ENCODE assay signal across 8 mouse cellular contexts in the genomic region with DNA sequence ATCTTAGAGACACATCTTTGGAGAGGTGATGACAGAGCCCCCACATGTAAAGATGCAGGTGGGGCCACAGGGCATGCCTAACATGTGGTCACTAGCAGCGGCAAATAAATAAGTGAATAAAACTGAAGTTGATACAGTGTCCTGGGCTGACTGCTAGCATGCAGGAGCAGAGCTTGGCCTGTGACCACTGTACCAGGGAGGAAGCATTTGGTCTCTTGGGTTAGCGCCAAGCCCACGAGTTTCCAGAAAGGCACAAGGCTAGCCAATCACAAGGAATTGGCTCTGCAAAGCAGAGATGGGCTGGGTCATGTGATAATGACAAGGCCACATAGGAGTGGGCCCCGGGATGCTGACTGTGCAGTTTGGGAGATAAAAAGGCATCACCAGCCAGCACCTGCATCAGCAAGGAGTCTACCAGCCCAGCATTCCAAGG. TPM values are rescaled to one million over a fixed set of nuclear protein-coding genes. Genes with fewer than 3 reads are reported as not detected.
DNase-seq lines count a peak whose midpoint lies in the region; ATAC-seq lines count a peak whose summit lies in the region.

No protein-coding gene starts in this region.

- ATAC-seq in limb, embryonic 12.5 days (ENCODE audit: insufficient number of reproducible peaks, insufficient read depth, low FRiP score, low TSS enrichment, low read depth), result no peak

- peaks cover 19% of the 10 kb centered on the region for H3K4me1 ChIP-seq in limb, embryonic 12.5 days (replicated peaks)
- H3K4me1 ChIP-seq in limb, embryonic 10.5 days, result peaks cover 24% of the 10 kb centered on the region

- H3K27ac ChIP-seq in limb, embryonic 12.5 days, result peak overlapping the region; percentile 35; the same call in 1 of the 2 replicates
- H3K27ac ChIP-seq in limb, embryonic 10.5 days, result no peak overlapping the region

- DNase-seq in limb, embryonic 10.5 days (ENCODE audit: low spot score), result no peak
- DNase-seq in cerebellum, adult 18-20 months, result peak; percentile 20 to 33
- peak; percentile 62 to 72 for DNase-seq in kidney, adult 8-10 months
- peak; percentile 32 for DNase-seq in skeletal muscle tissue, adult 2 months (ENCODE audit: low read depth, low spot score)
- DNase-seq in urinary bladder, postnatal 10 days (ENCODE audit: low spot score), result no peak
- no peak for DNase-seq in layer of hippocampus, adult 9-11 months
- DNase-seq in frontal cortex, postnatal 10 days (ENCODE audit: low spot score in 2 of 2), result no peak

- no peak overlapping the region for H3K9ac ChIP-seq in limb, embryonic 12.5 days (replicated peaks)

- 70% methylated on average over 4 of the region's 4 CpGs for WGBS in limb, embryonic 12.5 days
- 83% methylated on average over 4 of the region's 4 CpGs for WGBS in limb, embryonic 10.5 days

- H3K9me3 ChIP-seq in limb, embryonic 12.5 days, result no peaks in the 10 kb centered on the region
- H3K9me3 ChIP-seq in limb, embryonic 10.5 days (replicated peaks), result no peaks in the 10 kb centered on the region

- H3K27me3 ChIP-seq in limb, embryonic 12.5 days, result no peaks in the 10 kb centered on the region
- no peaks in the 10 kb centered on the region for H3K27me3 ChIP-seq in limb, embryonic 10.5 days (ENCODE audit: low read depth, poor library complexity, severe bottlenecking)

- no peak overlapping the region for H3K4me3 ChIP-seq in limb, embryonic 12.5 days (replicated peaks)
- H3K4me3 ChIP-seq in limb, embryonic 10.5 days, result no peak overlapping the region

- H3K4me2 ChIP-seq in limb, embryonic 12.5 days, result no peak overlapping the region

- no peaks in the 10 kb centered on the region for H3K36me3 ChIP-seq in limb, embryonic 12.5 days
- no peaks in the 10 kb centered on the region for H3K36me3 ChIP-seq in limb, embryonic 10.5 days

RNA-seq across cellular contexts. Expression of a gene that starts 47.2 kb away (rescaled TPM):
- 72.7 and 75.0 TPM in 2 replicates for polyA plus RNA-seq in limb, embryonic 12.5 days (2016; fragmentation: Nextera tagmentation; extraction: Ambion mirVana)
- polyA plus RNA-seq in limb, embryonic 10.5 days (2016; fragmentation: Nextera tagmentation; extraction: Ambion mirVana), result 72.9 and 78.7 TPM in 2 replicates

RNA-seq across cellular contexts. Expression of a gene that starts 47.3 kb away (rescaled TPM):
- 1,952 and 2,010 TPM in 2 replicates for polyA plus RNA-seq in limb, embryonic 12.5 days (2016; fragmentation: Nextera tagmentation; extraction: Ambion mirVana)
- 1,666 and 1,835 TPM in 2 replicates for polyA plus RNA-seq in limb, embryonic 10.5 days (2016; fragmentation: Nextera tagmentation; extraction: Ambion mirVana)

Comparison
In these comparisons a context has a peak if more than half of its experiments do, and no peak if none do; other contexts are left out.
1. DNase-seq: peak in cerebellum, adult 18-20 months (2 of 2), kidney, adult 8-10 months (2 of 2) and skeletal muscle tissue, adult 2 months (single experiment); none in limb, embryonic 10.5 days (single experiment), urinary bladder, postnatal 10 days (single experiment), layer of hippocampus, adult 9-11 months (single experiment) and frontal cortex, postnatal 10 days (0 of 2).